Mouse (Mus musculus): ENCODE results near the gene Bcl7a.

The Bcl7a gene

DNA sequence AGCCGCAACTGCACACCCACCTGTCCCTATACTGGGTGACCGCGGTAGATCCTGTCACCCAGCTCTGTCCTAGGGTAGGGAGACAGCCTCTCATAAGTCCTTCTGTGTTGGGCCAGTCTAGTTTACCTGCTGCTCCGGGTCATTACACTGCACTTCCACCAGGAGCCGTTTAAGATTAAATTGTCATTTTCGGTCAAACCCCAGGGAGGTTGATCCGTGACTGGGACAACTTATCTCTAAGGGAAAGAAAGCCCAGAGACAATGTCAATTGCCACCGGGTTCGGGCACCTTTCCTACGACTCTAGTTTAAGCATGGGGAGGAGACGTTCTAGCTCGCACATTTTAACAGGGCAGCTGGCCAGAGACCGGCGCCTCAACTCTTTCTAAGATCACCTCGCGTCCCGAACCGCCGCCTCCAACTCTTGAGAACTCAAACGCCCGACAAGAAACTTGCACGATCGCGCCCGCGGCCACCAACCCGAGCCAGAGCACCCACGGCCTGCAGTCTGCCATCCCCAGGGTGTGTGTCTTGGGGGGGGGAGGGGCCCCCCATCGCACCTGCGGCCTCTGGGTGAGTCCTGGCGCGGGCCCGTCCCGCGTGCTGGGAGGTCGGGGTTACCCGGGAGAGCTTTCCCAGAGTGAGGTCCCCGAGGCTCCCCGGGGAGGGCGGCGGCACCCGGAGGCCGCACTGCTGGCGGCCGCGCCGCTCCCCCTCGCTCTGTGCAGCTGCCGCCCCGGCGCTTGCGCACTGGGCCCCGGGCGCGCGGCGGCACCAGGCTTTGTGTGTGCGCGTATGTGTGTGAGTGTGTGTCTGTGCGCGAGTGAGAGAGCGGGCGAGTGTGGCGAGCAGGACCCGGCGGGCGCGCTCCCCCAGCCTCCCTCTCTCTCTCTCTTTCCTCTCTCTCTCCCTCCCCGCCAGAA is at the start of gene Bcl7a:
Bcl7a (plus strand) TSS at position 128 of the 921 bp plus-strand sequence.
- in situ Hi-C loops (cut with MboI, MseI), result no loop called here

DNA sequence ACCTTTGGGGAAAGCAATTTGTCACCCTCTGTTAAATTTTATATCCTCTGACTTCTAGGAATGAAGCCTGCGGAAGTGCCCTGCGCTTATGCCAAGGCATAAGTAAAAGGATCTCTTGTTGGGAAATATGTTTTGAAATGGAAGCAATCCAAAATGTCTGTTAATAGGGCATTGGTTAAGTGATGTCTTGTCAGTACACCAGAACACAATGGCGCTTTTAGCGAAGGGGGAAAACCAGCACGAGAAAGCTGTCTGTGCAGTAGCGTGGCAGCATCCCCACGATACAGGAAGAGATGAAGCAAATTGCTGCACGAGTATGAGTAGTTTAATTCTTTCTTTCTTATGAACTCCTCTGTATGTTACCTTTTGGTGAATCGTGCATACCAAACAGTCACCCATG is 49.0 kb upstream of the Bcl7a start:
- in situ Hi-C loops (cut with MboI, MseI), result no loop called here

DNA sequence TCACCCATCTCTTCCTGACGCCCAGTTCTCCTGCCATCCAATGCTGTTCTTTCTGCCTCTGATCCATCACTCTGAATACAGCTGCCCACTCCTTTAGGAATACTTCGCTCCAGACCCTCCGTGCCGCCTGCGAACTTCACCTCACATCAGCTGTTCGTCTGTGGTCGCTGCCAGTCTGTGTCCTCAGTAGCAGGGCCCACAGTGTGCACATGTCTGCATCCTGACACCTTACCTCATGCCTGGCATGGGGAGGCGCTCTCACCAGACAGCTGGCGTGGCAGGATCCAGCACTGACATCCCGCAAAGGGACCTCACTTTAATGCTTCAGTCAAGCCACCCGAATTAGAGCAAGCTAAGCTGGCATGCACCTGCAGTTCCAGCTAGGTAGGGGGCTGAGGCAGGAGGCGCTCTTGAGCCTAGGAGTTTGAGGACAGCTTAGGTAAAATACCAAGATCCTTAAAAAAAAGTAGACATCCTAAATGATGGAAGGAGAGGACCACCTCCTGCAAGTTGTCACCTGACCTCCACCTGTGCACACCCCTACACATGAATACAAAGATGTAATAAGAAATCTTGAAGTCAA is 47.3 kb upstream of the Bcl7a start:
- in situ Hi-C loops (cut with MboI, MseI), result no loop called here

DNA sequence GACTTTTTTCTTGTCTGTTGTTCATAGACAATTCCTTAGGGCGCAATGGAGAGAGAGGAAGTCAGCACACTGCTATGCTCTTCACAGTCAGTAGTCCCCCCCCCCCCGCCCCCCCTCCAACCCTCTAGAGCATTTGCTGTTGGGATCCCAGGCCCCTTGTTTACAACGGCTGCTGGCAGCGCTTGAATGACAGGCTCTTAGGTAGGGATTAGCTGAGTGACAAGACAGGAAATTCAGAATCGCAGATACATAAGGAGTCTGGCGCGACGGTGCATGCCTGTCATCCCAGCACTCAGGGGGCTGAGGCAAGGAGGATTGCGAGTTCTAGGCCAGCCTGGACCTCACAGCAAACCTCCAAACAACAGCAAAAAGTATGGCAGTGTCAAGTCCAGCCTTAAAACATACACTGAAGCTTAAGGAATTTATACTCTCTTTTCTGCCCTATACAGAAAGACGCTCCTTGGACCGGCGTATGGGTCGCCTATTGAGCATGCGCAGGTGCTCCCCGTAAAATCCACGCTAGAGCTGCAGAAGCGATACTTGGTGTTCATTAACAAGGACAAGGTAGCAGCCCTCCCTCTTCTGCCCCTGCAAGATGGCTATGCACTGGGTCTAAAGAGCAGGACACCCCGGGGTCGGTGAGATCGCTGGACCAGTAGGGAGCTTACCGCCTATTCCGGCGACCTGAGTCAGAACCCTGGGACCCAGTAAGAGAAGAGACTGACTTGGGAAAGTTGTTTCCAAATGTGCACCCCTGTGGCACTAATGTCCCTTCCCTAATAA is 46.5 kb upstream of the Bcl7a start:
- in situ Hi-C loops (cut with MboI, MseI), result no loop called here

DNA sequence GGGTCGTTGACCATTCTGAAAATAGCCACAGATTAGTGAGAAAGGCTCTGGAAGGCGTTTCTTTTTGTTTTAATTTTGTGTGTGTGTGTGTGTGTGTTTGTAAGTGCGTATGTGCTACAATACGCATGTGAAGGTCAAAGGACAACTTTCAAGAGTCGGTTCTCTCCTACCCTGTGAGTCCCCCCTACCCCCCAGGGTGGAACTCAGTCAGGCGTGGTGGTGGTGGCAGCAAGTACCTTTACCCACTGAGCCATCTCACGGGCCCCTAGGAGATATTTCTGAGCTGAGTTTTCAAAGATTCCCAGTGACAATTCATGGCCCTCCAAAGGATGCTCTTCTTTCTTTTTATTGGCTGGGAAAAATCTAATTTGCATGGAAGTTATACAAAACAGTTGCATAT is 45.8 kb upstream of the Bcl7a start:
- in situ Hi-C loops (cut with MboI, MseI), result no loop called here

DNA sequence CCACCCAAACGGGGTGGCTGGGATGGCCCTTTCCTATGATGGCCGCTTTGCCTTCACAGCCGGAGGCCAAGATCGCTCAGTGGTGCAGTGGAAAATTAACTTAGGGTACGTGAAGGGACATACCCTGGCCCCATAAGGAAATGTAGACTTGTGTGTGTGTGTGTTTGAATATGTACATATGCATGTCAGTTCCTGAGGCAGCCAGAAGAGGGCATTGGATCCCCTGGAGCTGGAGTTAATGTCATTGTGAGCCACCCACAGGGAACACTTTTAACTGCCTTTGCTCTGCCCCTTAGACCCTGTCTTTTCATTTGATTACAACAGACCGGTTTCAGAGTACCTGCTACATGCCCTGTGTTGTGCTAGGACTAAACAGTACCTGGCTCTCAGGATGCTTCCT is 45.1 kb upstream of the Bcl7a start:
- in situ Hi-C loops (cut with MboI, MseI), result no loop called here

DNA sequence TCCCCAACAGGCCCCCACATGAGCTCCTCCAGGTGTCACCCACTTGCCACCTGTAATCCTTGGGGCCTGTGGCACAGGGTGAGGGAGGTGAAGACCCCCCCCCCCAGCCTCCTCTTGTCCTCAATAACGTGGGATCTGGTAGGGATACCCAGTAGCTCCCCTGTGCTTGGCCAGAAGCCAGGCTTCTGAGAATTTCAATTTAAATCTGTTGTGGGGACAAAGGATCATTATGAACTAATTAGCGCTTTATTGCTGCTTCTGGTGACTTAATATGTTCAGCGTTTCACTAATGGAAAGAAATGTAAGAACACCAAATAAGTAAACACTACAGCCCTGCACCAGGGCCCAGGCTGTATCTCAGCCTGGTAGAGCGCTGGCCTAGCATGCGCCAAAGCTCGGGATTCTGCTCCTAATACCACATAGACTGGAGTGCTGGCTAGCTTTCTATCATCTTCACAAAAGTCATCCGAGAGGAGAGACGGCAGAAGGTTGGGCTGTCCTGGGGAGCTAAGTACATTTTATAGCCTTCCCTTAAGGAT is 43.1 kb upstream of the Bcl7a start:
- in situ Hi-C loops (cut with MboI, MseI), result no loop called here

DNA sequence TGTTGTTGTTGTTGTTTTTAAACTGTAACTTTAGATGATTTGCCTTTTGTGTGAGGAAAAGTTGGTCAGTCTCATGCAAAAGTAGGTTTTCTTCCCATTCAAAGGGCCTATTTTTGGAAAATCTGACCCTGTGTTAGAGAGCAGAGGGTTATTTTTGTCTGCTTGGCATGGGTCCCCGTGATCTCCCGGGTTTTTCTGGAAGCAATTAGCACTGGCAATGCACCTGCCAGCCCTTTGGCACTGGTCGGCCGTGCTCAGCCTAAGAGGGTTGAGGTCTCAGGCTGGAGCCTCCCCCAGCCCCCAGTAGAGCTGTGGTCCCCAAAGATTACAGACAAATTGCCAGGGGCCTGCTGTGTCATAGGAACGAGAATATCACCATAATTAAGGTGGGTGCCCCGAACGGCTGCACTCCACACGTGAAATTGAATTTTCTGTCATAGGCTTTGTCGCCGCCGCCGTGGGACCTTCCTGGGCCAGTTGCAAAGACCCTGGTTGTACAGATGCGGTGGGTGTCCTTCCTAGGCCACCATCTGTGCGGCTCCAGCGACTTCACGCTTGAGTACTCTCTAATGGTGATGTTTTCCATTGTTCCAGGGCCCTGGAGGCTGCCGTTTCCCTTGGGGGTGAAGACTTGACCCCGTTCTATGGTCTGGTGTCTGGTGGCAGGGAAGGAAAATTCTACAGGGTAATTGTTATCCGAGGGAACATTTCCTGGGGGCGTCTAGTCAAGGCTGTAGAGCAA is 41.7 kb upstream of the Bcl7a start:
- in situ Hi-C loops (cut with MboI, MseI), result no loop called here

DNA sequence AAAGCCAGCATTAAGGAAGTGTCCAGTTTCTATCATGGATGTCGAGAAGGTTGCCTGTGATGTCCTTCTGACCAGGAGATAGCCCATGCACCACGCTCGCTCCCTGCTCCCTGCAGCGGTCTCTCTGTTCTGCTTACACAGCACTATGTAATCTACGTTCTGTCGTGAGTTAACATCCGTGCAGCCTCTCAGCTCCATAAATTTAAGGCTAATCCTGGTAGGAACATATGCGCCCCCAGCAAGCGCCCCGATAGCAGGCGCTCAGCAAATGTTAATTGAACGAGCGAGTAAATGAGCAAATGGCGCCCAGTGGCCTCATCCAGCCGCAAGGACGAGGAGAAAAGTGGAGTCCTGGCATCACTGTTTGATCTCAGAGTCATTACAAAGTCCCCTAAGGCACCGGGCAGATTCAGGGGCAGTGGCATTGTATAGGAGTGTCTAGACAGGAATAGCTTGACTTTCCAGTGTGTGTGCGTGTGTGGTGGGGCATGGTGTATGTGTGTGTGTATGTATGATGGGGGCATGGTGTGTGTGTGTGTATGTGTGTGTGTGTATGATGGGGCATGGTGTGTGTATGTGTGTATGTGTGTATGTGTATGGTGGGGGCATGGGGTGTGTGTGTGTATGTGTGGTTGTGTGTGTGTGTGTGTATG is 35.9 kb upstream of the Bcl7a start:
- in situ Hi-C loops (cut with MboI, MseI), result no loop called here

DNA sequence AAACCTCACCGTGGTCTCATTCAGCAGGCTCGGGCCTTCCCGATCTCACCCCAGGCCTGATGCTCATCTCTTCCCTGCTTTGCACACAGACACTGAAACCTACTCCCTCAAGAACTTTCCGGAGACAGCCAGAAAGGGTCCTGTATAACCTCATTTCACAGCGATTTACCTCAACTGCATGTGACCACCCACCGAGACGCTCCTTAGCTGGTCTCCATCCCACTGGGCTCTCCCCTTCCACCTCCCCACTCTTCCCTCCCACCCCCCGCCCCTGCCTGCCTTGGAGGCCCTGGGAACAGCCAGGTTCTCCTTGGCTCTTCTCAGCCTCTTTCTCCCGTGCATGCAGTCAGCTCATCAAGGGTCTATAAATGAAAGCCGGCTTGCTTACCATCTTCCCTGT is 33.8 kb upstream of the Bcl7a start:
- in situ Hi-C loops (cut with MboI, MseI), result no loop called here

DNA sequence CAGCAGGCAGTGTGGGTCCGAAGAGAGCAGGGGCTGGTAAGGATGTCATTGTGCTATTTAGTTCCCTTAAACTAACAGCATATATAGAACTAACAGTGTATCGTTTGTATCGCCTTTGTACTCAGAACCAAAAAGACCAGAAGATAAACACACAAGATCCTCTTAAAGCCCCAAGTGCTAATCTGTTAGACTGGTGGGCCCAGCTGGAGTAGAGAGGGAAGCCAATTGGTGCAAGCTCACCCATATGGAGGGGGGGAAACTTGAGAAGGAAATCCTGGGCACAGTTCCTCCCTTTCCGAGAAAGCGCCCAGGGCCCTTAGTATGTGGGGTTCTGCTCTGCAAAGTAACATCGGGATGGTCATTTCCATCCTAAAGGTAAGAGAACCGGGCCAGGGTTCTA is 33.4 kb upstream of the Bcl7a start:
- in situ Hi-C loops (cut with MboI, MseI), result no loop called here

DNA sequence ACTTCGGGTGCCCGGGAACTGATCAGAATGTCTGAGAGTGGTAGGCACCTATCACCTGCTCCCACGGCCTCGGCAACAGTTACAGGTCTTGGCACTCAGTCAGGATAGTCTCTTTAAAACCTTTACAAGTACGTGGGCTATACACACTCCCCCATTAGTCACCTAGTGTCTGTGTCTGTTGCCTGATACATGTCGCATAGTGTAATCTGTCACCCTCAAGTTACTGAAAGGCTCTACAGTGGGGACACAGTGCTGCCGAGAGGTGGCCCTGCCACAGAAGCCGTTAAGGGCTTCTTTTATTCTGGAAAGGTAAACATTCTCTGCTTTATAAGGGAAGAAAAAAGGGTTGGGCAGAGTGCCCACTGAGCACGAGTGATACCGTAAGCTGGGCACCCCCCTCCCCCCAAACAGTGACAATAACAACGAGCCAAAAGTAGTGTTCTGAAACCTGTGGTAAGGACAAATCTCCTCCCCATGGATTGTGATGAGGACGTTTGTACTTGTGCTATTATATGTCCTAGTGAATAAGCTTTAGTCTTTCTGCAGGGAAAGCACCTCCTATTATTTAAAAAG is 30.5 kb upstream of the Bcl7a start:
- in situ Hi-C loops (cut with MboI, MseI), result no loop called here

DNA sequence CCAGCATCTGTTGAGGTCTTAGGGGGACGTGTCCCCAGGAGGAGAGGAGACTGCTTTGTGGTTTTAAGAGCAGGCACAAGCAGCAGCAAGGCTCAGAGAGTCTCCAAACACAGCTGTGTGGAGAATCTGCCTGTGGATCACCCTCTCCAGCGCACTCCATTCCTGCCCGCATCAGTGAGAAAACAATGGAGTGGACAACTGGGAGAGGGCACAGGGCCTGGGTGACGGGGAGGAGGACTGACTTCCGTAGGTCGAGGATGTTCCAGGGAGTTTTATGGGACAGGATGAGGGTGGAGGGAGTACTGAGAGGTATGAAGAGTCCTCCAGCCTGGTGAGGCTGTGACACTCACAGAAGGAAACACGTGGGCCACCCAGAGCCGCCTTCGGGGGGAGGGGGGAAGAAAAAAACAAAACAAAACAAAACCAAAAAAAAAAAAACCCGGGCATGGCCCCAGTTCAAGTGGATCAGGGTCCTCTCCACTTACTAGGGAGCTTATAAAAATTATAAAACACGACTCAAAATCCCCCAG is 29.7 kb upstream of the Bcl7a start:
- in situ Hi-C loops (cut with MboI, MseI), result no loop called here

DNA sequence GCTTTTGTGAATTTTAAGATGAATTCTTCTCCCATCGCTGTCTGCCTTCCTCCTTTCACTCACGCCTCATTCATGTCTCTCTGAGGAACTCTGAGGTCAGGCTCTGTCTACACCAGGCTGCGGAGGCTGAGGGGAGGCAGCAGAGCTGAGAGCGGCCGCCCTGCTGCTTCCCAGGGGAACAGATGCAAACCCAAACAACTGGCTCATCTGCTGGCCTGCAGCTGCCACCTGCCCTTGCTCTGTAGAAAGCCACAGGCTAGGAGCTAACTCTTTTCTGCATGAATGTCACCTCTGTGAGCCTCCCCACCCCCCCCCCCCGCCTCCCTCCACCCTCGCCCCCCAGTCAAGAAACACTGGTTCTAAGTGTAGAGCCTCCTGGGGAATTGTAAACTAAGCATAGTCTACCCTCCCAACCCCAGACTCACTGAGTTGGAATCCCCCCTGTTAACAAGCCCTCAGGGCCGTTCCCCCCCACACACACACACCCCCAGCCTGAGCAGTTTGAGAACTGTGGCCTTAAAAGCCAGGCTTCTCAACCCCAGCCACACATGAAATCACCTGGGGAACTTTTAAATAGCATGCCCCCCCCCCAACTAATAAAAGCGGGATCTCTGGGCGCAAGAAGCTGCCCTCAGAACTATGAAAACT is 28.3 kb upstream of the Bcl7a start:
- in situ Hi-C loops (cut with MboI, MseI), result no loop called here

DNA sequence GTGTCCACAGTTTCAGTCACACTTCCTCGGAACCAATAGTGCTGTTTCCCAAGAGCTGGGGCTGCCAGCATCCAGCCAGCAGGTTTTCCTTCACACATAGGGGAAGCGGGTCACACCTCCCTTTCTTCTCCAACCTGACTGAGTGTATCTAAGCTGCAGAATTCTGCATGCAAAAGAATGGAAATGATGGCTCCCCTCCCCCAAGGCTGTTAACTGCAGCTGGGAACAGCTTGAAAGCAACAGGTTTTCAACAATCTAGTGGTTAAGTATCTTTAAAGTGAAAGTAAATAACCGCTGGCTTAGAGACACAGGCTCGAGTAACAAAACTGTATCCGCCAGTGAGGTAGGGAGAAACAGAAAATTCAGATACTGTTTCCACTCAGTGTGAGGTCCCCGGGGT is 25.6 kb upstream of the Bcl7a start:
- in situ Hi-C loops (cut with MboI, MseI), result no loop called here

DNA sequence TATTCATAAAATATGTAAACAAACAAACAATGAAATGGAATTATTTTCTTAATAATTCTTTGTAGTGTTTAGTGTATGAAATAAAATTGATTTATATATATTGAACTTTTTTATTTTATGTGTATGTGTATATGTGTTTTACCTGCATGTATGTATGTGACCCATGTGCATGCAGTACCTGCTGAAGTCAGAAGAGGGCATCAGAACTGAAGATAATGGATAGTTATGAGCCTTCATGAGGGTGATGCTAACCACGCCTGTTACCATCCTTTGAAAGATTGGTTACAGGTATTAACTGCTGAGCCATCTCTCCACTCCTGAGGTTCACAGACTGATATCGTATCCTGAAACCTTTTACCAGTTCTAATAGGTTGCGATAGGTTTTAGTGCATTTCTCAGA is 23.5 kb upstream of the Bcl7a start:
- in situ Hi-C loops (cut with MboI, MseI), result no loop called here

DNA sequence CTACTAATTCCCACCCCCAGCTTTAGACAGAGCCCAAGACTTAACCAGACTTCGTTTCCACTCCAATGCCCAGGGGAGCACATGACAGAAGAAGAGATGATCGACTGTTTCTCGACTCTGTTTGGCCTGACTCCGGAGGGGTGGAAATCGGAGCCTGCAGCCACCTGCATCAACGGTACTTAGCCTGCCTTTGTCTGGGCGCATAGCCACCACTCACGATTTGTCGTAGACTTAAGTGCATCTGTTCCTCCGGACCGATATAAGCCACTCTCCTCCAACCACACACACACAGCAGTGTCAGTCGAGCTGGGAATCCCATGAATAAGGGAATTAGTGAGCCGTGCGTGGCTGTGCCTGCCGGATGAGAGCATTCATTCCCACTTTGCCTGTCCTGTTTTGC is 19.4 kb upstream of the Bcl7a start:
- in situ Hi-C loops (cut with MboI, MseI), result no loop called here

DNA sequence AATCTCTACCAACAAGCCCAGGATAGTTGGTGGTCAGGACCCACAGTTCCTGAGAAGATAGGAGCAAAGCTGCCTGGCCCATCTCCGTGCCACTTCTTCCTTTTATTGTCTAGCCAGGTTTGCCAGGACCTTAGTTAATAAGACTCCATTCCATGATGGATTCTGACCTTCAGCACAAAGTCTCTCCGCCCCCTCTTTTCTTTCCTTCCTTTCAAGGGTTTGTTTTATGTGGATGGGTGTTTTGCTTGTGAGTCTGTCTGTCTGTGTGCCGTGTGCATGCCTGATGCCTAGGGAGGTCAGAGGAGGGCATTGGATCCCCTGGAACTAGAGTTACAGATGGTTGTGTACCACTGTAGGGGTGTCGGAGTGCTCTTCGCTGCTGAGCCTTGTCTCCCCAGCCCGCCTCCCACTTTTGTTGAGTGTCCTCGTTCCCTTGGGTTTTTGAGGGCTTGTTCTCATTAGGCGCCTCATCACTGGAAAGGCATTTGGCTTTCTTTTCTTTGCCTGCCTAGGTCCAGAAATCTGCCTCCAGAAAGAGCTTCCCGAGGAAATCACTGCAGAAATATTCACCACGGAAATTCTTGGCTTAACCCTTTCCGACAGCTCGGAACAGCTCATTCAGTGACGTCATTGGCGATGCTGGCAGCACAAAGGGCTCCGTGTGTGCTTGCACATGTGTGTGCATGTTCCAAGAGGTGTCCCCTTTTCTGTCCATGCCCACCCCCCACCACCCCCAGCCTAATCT is 17.5 kb upstream of the Bcl7a start:
- in situ Hi-C loops (cut with MboI, MseI), result no loop called here

DNA sequence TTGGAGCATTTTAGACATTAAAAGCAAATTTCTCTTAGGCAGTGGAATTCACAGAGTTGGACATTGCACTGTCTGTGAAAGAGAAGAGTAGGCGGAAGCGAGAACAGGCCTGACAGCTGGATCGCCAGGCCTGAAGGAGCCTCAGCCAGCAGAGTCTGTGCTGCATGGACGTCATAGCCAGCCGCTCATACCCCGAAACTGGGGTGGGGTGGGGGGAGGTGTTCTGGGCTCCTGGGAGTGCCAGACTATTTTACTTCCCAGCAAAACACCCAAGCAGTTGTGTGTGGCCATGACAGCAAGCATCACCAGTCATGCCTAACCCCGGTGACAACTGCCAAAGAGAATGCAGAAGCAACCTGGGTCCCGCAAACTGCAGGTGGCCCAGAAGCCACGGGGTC is 16.9 kb upstream of the Bcl7a start:
- in situ Hi-C loops (cut with MboI, MseI), result no loop called here
